Mouse (Mus musculus): ENCODE data around the gene Nfia.

DNA sequence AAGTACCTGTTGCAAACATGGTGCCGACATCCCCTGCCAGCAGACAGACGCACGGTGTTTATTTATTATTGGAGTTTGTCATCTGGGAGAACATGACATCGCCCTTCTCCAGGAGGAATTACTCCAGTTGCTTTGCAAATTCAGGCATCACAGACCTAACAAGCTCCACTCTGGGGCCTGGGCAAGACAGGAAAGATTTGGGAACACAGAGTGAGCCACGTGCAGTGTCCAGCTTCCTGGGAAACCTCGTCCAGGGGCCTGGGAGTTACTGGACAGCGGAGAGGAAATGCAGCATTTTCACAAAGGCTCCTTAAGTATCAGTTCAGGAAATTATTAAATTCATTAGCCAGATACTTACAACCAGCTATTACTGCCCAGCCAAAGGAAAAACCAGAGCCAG is 277.1 kb downstream of the Nfia start:
- TF ChIP-seq CTCF (conservative IDR thresholded peaks at IDR 0.05; ENCODE audit: low read length) (no peak), NANOG (IDR thresholded peaks at IDR 0.05; ENCODE audit: borderline replicate concordance, low read length) (no peak), POU5F1 (IDR thresholded peaks at IDR 0.05; ENCODE audit: borderline replicate concordance, low read length) (no peak)
